Mouse (Mus musculus) cerebellum, adult 11-12 months (tissue): Measurements from ENCODE around the gene Taf1b.
A peak's percentile ranks its signal among the peaks of the same experiment; 100 is the strongest.
"Not testable (repeated sequence)": the region's sequence is repeated elsewhere in the genome, so short reads cannot be mapped to it uniquely, and the experiment has no call there.

ENCODE experiments used
- DNase-seq: peaks from one replicate; pipeline ENCODE4 v3.0.0; 2022

Gene Taf1b

DNA sequence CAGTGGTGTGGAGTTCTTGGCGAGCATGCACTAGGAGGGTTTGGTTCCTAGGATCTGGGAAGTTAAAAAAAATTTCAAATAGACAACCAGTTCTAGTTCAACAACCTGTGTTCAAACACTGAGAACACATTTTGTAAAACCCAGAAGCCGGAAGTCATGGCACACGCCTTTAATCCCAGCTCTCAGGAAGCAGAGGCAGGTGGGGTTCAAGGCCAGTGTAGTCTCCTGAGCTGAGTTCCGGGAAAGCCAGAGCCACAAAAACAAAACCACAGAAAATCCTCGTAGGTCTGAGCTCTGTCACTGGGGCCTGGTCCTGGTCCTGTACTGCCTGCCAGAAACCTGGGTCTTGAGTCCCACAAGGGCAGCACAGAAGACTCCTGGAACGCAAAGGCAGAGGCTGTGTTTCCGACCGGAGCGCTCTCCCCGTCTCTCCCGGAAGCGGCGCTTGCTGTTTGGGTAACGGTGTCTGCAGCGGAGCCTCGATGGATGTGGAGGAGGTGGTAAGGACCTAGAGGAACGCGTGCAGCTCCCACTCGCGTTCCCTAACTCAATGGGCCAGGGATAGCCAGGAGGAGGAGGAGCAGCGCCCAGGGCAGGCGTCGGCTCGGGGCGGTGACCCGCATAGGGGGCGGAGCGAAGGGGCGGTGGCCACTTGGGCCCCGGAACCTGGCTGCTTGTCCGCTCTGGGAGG, at the start of gene Taf1b:
TSS of gene Taf1b (plus strand) at position 210 of the 691 bp plus-strand sequence.
- DNase-seq: peak; percentile 78

DNA sequence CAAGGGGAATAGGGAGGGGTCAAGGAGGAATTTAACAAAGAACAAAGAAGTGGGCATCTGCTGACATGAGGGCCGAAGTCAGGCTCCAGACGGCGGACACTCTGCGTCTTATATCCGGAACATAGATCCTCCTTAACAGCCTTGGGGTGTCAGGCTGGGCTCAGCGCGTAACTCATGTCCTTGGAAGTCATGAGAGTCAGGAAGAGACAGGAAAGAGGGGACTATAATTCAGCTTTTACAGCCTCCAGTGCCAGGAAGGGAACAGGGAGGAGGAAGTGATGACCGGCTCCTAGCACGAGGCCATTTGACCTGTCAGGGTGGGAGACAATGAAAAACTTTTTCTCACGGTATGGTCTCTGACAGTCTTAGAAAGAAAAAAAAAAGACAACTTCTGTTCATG, 37.8 kb upstream of the Taf1b start:
- DNase-seq: no peak

DNA sequence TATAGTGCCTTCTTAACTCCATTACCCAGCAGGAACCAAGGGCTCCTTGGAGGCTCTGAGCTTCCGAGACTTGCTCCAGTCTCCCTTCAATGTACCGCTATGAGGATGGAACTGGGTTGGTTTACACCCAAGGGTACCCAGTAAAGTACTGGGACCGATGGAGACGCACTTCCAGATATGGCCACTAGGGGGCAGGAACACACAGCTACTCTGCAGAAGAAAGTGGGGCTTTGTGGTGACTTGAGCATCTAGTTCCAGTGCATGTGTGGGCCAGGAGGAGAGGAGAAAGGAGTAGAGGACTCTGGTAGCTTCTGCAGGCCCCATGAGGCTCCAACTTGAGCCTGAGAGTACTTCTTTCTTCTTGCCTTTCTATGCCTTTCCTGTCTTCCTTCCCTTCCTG, 36.0 kb upstream of the Taf1b start:
- not testable (repeated sequence) for DNase-seq

DNA sequence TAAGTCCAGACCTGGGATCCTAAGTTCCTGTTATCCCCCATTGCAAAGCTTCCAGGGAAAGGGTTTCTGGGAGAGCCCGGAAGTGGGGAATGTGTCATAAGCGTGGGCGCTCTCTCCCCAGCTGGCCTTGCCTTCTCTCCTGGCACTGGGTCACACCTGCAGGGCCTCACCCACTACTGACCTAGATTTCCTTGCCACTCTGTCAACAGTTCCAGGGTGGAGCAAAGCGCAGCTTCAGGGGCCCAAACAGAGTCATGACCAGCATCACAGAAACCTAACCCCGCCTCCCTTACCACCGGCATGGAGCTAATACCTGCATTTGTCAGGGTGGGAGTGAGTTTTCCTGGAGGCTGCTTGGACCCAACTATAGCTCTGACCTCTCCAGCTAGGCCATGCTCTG, 34.7 kb upstream of the Taf1b start:
- peak; percentile 11 for DNase-seq

DNA sequence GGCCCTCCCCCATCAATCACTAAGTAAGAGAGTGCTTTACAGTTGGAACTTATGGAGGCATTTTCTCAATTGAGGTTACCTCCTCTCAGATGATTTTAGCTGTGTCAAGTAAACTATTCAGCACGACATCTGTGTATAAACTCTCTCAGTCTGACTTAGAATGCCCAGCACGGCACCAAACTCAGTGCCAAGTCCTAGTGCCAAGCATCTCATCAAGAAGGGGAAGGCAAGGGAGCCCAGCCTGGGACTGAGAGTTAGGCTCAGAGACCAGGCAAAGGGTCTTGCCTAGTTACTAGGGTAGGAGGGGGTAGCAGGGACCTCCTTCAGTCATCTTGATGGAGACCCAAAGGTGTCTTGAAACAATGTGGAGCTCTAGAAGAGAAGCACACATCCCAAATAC, 29.2 kb upstream of the Taf1b start:
- DNase-seq: no peak

DNA sequence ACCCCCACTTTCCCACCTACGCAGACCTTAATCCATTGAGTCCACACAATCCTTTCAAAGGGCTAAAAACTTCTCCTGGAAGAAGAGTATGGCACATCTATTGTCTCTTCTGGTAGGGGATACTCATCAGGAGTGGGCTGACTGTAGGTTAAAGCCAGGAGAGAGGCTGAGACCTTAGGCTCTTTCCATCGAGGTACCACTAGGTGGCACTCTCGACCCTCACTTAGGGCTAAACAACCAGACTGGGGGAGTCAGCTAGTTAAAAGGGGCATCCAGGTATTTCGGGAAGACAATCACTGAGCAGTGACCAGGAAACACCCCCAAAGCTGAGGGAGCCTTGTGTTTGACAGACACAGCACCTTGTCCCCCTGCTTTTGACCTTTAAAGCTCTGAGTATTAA, 27.2 kb upstream of the Taf1b start:
- DNase-seq: no peak

DNA sequence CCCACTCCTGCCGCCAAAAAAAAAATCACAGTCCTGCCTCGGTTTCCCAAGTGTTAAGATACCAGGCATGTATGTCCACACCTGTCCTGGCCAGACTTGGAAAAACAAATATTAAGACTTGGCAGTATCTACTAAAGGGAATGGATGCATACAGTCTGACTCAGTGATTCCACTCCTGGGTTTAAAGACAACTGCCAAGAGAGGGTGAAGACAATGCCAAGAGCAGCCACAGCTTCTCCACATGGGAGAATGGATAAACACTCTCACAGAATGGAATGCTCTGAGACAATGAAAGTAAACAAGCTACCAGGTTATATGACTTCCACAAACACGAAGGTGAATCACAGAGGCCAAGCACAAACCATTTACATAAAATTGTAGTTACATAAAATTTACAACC, 24.9 kb upstream of the Taf1b start:
- no peak for DNase-seq

DNA sequence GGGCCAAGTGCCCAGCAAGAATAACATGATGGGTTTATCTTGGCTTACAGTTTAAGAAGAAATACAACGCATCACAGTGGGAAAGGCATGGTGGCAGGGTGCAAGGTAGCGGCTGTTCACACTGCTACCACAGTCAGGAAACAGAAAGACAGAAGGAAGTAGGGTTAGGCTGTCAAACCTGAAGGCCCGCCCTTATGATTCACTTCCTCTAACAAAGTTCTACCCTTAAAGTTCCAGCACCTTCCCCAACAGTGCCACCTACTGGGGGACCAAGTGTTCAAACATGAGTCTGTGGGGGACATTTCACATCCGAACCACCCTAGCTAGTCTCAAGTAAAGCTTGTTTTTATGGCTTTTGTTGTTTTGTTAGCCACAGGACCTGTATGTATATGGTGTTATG, 13.2 kb upstream of the Taf1b start:
- DNase-seq: no peak

DNA sequence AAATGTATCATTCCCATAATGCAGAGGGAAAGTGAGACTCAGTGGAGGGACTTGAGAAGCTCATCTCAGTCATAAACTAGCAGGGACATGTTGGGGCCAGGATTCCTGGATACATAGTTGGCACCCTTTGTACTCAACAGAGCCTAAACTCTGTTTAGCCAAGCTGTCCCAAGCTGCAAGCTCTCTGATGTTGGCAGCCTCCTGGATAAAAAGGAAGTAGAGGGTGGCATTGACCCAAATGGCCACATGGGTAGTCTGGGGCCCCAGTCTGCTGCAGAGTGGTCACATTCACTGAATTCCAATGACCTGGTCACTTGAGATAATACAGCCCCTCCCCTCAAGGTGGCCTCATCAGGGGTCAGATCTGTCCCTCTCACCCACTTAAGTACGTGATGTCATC, 11.3 kb upstream of the Taf1b start:
- DNase-seq: no peak

DNA sequence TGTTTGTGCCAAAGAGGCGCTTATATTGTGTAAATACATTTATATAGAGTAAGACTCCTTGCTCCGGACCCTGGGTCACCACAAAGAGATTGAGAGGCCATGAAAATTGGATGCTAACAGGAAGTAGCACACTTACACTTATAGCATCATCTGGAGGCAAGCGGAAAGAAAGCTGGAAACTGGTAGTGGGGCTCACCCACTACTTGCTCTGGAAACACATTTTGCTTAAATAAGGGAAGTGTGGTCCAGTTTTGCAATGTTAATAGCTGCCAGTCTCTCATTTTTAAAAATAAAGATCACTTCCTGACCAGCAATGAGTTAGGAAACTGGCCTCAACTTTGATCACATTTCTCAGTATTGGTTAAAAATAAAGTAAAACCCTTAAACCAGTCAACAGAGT, 5.7 kb upstream of the Taf1b start:
- DNase-seq: not testable (repeated sequence)

DNA sequence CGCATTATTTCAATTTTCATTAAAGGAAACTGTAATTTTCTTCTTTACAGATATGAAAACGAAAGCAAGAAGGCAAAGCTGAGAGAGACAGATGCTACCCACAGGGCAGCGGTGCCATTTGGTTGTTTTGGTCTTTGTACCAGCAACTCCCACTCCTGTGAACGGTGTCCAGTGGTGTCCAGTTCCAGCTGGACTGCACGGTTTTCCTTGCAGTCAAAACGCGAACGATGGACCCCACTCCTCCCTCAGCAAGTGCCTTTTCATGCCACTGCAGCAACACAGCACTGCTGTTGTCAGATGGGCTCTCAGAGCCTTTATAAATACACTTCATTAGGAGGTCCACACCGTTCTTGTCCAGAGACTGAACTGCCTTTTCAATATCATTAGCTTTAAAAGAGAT, 5.1 kb upstream of the Taf1b start:
- no peak for DNase-seq

DNA sequence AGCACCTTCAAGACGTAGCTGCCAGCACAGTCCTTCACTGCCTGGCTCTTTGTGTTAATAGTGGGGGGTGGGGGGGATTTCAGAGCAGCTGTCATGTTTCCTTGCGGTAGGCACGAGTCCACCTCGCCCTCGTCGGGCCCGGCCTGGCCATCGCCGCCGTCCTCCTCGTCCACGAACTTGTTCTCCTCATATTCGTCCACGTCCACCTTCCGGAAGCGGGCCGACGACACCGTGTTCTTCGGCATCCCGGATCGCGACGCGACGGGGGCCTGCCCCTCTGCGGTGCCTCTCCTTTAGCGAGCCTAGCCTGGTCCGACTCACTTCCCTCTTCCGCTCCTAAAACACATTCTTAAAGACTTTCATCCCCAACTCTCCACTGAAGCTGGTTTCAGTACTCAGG, 4.7 kb upstream of the Taf1b start:
- no peak for DNase-seq

DNA sequence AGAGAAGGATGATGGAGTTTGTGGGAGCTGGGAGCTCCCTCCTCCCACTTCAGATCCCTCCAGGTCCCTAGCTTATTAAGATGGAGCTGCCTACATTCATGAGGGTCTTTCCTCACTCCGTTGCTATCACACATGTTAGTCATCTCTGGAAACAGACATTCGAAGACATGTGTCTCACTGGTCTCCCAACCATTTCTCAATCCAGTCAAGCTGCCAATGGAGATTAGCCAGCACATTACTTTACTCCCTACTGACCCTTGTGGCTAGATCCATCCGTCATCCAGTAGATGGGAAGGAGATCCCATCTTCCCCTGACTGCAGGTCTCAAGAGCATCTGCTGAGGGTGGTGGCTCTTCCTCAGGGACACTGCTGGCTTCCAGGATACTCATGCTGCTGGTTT, 3.4 kb upstream of the Taf1b start:
- not testable (repeated sequence) for DNase-seq

DNA sequence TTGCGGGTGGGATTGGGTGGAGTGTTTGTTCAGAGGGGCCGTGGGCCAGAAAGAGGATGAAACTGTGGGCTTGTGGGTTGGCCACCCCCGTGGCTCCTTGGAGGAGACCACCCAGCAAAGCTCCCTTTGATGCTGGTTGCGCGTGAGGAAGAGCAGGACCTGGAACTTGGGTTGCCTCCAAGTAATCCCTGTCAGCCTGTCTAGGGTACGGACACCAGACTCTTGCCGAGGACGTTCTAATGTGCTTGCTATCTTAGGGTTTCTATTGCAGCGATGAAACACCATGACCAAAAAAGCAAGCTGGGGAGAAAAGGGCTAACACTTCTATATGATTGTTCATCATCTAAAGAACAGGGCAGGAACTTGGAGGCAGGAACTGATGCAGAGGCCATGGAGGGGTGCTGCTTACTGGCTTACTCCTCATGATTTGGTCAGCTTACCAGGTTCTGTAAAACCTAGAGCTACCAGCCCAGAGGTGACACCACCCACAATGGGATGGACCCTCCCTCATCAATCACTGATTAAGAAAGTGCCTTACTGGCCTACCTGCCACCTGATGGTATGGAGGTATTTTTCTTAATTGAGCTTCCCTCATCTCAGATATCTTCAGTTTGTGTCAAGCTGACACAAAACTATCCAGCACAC, 804 bp downstream of the Taf1b start:
- DNase-seq: not testable (repeated sequence)

DNA sequence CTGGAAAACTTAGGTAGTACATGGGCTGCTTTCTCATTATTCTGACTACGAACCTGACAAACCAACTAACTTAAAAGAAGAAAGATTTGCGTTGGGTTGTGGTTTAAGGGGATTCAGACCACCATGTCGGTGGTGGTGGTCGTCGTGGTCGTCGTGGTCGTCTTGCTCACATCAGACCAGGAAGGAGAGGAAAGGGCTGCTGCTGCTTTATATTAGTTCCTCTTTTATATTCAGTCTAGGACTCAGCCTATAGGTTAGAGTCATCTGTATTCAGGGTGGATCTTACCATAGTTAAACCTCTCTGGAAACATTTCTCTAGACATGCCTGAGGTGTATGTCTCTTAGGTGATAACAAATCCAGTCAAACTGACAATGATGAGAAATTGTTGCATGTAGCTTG, 19.0 kb downstream of the Taf1b start:
- no peak for DNase-seq

DNA sequence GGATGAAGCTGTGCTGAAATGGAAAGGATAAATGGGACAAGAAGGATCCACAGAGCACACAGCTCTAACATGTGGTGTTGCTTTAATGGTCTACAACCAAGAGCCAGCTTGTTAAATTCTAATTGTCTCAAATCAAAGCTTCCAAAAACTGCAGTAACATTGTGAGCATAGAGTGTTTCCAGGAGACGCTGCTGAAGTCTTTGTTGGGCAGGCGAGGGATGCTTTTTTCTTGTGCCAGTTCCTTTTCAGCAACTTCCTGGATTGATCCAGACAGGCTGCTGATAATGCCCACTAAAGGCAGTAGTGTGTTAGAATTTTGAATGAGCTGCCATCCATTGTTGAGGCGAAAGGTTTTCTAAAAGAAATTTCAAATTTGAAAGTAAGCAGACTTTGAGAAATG, 22.9 kb downstream of the Taf1b start:
- no peak for DNase-seq

DNA sequence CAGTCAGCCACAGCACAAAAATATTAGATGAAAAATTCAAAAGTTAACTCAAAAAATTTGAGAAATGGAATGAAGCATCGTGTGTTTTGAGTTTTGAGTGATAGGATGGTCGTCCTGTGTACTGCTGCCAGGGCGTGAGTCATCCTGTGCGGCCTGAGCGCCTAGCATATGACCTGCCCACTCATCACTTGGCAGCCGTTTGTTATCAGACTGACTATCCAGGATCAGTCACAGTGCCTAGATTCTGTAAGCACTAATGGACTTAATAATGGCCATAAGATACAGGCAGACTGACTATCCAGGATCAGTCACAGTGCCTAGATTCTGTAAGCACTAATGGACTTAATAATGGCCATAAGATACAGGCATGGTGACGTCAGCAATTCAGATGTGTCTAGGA, 26.9 kb downstream of the Taf1b start:
- DNase-seq: not testable (repeated sequence)

DNA sequence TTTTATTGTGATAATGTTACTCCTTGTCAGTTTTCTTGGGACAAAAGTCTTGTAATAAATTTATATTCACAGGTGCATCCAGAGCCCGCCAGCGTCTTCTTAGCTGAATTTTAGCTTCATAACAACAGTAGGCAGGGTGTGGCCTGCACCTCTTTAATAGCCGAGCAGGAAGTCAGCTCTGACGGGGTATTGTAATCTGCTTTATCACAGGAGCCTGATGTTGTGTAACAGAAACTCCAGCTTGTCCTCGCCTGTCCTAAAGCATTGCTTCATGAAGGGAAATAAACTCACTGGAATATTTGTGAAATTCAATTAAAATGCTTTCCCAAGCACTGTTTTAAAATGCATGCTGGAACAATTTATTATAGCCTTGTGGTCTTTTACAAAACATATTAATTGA, 38.2 kb downstream of the Taf1b start:
- DNase-seq: no peak

DNA sequence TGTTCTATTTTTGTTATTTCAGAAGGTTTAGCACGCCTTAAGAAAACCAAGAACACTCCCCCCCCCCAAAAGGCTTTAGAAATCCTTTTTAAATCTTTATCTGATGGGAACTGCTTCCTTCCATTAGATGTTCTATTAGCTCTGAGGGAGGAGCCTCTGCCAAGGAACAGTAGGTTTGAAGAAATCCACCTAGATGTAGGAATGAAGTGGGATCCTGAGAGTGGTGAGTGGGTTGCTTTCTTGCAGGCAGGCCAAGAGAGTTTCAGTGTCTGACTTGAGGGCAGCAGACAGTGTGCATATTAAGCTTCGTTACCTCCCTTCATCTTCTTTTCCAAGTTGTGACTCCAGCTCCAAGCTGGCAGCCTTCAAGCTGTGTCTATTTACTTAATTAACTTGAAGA, 39.0 kb downstream of the Taf1b start:
- DNase-seq: no peak

DNA sequence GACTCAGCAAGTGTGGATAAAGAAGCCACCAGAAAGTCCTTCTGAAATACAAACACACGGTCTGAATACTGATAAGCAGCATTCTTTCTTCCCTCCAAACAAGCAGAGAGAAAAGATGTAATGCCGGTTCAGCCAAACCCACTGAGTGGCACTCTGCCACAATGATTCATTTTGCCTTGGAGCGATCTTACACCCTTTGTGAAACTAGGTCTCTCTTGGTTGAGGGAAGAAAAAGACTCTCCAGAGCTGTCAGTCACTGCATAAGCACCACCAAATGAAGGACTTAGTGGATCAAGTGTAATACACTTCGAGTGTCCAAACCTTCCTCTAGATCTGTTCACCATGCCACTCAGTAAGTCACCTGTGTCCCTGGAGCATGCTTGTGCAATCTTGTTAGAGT, 39.8 kb downstream of the Taf1b start:
- DNase-seq: peak; percentile 11

DNA sequence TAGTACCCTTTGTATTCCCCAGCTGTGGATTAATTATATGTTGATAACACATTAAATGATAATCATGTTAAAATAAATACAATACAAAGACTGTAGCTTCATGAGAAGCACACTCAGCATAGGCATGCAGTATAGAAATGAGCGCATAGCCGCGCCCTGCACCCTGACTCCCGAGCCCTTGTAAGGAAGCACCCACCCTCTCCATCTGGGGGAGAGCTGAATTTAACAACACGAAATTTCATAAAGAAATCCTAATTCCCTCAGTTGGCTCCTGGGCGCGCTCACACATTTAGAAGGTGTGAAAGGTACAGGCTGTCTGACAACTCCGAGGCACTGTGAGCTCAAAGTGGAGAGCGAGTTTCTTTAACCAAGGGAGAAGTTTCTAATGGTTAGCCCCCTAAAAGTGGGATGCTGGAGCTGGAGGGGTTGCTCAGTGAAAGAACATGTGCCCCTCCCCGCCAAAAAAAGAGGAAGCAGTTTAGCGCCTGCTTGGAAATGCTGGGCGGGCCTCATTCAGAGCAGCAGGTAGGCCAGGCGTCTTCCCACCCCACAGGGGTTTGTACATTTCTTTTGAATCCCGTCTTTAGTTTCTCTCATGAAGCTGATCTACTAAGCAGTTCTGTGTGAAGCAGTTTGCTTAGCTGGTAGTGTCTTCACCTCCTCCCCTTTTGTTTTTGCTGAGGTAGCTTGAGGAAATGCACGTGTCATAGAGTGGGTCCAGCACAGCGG, 43.4 kb downstream of the Taf1b start:
- DNase-seq: no peak

DNA sequence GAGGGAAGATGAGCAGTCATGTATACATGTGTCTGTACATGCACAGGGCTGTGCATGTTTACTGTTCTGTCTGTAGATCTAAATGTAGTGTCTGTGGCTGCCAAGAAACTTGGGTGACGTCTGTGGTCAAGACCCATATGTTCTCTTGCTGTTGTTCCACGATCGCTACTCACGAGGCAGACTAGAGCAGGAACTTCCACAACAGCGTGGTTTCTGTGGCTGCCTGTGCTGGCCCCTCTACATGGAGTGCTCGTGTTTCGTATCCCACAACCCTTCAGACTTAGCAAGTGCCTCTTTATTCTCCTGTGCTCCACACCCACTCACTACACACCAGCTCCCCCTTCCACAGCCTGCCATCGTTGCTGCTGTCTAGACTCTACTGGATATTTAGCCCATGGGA, 49.5 kb downstream of the Taf1b start:
- DNase-seq: no peak

DNA sequence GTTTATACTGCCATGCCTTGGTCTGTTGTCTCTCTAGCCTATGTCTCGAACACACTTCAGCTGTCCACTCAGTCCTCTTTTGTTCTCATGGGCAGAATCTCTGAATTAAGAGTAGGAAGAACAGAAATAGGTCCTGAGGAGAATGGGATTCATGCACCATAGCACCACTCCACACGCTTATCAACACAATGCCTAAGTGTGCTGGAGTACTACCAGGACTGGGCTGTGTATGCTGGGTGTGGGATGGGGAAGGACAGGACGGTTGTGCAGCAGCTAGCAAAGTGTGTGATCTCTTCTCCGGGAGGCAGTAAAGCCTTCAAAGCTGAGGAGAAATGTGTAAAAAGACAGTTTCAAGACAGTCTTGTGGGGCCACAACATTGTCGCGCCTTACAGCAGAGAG, 50.7 kb downstream of the Taf1b start:
- DNase-seq: no peak

DNA sequence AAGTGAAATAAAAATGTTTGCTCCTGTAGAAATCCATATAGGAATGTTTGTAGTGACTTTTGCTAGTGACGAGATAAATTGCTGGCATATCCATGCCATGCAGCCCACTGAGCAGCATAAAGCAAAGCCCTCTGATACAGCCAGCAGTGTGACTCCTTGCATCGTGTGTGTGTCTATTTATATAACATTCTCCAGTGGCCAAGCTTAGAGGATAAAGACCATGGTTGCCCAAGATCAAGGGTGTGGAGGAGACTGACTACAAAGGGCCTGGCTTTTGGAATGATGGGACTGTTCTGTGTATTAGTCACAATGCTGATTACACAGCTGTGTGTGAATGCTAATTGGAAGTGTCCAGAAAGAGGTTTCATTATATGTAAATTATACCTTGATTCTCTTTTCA, 54.4 kb downstream of the Taf1b start:
- DNase-seq: no peak
